Mouse (Mus musculus) large intestine, adult 2 months (tissue): Measurements from ENCODE around the gene Slc25a54. TPM values are rescaled to one million over a fixed set of nuclear protein-coding genes. Genes with fewer than 3 reads are reported as not detected.

Experiments
- DNase-seq: peaks from one replicate; pipeline ENCODE4 v3.0.0-alpha.2; 2012; ENCODE audit warnings: low read depth, low spot score
- WGBS: fragments of 180-500 bp; shearing (Covaris S2); methylation state at CpG from one replicate; pipeline ENCODE4 v1.1.7; 2018; 5-methylcytosine and 5-hydroxymethylcytosine counted together
- polyA plus RNA-seq: library from polyadenylated mRNA; depleted of rRNA; stranded (reverse); fragments of >200 nt; gene quantifications from 2 replicates; pipeline ENCODE4 v1.2.3, GENCODE M21; 2012; rRNA removed

Slc25a54 gene
- not detected in 2 replicates for polyA plus RNA-seq

GRCm38 (mm10) chr3:109080169-109080568 lies at the start of gene Slc25a54:
Gene Slc25a54 (plus strand): TSS chr3:109080469.
- WGBS: 94% methylated on average over 17 of the region's 17 CpGs

DNA sequence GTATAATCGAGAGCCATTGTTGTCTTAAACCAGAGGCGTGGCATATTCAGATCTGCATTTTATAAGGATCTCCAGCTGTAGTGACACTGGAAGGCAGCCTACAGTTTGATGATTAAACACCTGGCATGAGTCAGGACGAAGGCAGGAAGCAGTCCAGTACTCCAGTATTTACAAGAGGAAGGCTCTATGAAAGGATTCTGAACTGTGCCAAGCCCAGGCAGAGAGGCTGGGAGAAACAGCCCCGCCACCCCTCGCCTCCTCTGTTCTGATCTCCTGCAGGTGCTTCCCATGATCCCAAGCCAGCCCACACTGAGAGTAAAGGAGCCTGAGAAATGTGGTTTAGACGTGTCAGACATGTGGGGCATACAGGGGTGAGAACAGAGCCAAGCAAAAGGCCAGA lies 49.5 kb upstream of the Slc25a54 start:
- peak; percentile 87 for DNase-seq

More at GRCm38 (mm10) chr3:109080169-109080568, at the start of gene Slc25a54:
- no peak for DNase-seq

DNA sequence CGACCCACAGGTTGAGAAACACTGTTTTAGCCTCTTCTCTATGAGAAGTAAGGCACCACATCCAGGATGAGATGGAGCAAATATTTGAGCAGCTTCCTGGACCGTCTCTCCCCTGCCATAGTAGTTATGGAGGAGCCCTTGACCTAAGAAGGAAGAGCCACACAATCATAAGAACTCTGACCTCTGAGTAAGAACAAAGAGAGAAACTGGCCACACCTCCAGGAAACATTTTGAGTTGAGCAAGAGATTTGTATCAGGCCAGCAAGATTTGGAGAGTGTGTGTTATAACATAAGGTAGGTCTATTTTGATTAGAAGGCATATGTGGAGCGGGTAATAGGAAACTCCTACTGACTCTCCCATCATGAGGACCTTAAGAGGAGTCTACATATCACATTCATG lies 48.6 kb upstream of the Slc25a54 start:
- peak; percentile 84 for DNase-seq
- 36% methylated on average over 3 of the region's 3 CpGs for WGBS

More for the DNA sequence above, 49.5 kb upstream of the Slc25a54 start:
- WGBS: 6% methylated on average over 6 of the region's 6 CpGs

DNA sequence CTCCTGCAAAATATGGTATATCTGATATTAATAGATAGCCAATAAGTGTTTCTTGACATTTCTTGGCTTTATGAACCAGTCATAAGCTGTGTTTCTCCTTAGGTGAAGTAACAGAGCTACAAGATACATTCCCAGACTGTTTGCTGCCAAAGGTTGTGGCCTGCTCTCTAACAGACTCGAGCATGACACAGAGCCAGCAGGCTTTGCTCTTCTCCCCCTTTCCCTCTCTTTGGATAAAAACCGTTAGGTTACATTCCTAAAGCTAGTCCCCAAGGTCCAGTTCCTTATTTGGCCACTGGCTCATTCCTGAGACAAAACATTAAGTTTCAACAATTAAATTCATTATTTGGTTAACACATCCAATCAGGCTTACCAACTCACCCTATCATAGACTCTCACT lies 48.0 kb upstream of the Slc25a54 start:
- no peak for DNase-seq
- 52% methylated on average over 2 of the region's 2 CpGs for WGBS

GRCm38 (mm10) chr3:109034411-109034810 lies 45.9 kb upstream of the Slc25a54 start:
- no peak for DNase-seq
- WGBS: 43% methylated on average over 1 of the region's 1 CpGs

- DNase-seq: no peak
- 82% methylated on average over 4 of the region's 4 CpGs for WGBS
Measured at GRCm38 (mm10) chr3:109040908-109041307, 39.4 kb upstream of the Slc25a54 start.

DNA sequence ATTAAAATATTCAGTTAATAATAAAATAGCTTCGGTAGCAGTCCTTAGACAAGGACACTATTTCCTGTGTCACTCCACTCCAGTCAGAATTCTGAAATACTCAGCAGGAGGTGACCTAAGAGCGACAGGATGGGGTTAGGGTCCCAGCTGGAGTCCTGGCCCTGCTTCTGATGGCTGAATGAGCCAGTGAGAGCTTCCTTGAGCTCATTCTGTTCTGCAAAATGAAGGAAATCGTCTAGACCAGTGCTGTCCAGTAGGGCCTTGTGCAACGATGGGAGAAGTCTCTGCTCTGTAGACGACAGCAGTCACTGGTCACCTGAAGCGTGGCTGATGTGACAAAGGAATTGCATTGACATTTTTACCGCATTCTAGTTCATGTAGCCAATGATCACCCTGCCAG lies 36.9 kb upstream of the Slc25a54 start:
- DNase-seq: no peak
- 81% methylated on average over 7 of the region's 7 CpGs for WGBS

DNA sequence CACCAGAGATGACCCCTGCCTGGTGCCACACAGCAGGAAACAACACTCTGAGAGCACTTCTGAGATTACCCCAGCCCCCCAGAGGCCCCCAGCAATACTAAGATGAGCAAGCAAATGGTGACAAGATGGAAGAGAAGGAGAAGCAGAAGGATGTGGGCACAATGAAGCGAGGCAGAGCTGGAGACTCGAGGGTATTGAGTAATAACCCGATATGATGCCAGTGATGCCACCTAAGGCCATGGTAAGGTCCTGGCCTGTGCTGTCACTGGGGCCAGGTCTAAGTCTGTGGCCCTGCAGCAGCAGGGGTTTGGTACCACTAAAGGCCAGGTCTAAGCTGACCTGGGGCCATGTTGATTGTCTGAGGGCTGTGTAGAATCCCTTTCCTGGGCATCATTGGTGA lies 33.8 kb upstream of the Slc25a54 start:
- DNase-seq: no peak

DNA sequence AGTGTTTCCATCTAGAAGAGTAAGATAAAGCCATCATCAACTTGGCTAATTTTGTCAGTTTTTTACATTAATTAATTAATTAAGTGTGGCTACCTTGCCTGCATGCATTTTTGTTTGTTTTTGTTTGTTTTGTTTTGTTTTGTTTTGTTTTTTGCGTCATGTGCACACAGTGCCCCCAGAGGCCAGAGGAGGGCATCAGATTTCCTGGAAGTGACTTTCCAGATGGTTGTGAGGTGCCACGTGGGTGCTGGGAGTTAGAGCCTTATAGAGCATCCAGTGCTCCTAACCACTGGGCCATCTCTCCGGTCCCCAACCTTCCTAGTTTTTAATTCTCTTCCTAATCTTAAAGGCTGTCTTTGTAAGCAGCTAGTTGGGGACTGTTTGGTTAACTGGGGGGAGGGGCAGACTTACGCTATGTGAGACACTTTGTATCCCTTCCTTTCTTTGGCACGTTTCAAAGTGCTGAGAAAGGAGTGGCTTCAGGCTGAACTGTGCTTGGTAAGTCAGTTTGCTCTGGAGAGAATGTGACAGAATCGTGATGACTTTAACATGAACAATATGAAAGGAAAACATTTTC lies 32.5 kb upstream of the Slc25a54 start:
- WGBS: 26% methylated on average over 6 of the region's 6 CpGs
- DNase-seq: no peak

More for the DNA sequence above, 33.8 kb upstream of the Slc25a54 start:
- WGBS: 92% methylated on average over 3 of the region's 3 CpGs

- DNase-seq: no peak
- WGBS: 11% methylated on average over 11 of the region's 11 CpGs
Measured at GRCm38 (mm10) chr3:109051056-109051945, 29.0 kb upstream of the Slc25a54 start.

GRCm38 (mm10) chr3:109051946-109052331 lies 28.3 kb upstream of the Slc25a54 start:
- WGBS: 56% methylated on average over 6 of the region's 6 CpGs
- DNase-seq: no peak

GRCm38 (mm10) chr3:109059903-109060302 lies 20.4 kb upstream of the Slc25a54 start:
- no peak for DNase-seq
- 45% methylated on average over 8 of the region's 8 CpGs for WGBS

- DNase-seq: no peak
- WGBS: 74% methylated on average over 7 of the region's 7 CpGs
Measured at GRCm38 (mm10) chr3:109062391-109062790, 17.9 kb upstream of the Slc25a54 start.

- 2% methylated on average over 6 of the region's 6 CpGs for WGBS
- no peak for DNase-seq
Measured at GRCm38 (mm10) chr3:109062989-109063388, 17.3 kb upstream of the Slc25a54 start.

- DNase-seq: no peak
- whole genome bisulfite sequencing: 95% methylated on average over 2 of the region's 2 CpGs
Measured at GRCm38 (mm10) chr3:109084418-109084817, 4.1 kb downstream of the Slc25a54 start.

GRCm38 (mm10) chr3:109088460-109088859 lies 8.2 kb downstream of the Slc25a54 start:
- WGBS: 27% methylated on average over 2 of the region's 2 CpGs

DNA sequence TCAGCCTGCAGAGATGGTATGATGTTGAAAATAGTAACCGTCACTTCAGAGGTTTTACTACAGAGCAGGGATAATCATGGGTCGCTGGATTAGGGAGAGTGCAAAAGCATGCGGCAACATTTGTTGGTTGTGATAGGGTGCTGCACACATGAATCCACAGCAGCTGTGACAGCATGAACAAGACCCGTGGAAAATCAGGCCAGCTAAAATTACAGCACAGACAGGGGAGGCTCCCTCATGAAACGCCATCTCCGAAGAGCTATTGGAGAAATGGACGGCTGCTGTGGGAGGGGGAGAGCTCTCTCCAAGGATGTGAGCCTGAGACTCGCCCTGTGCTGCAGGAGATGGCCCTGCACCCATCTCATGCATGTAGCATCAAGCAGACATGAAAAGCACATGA lies 24.4 kb downstream of the Slc25a54 start:
- no peak for DNase-seq
- WGBS: 59% methylated on average over 8 of the region's 8 CpGs

More at GRCm38 (mm10) chr3:109088460-109088859, 8.2 kb downstream of the Slc25a54 start:
- DNase-seq: no peak

DNA sequence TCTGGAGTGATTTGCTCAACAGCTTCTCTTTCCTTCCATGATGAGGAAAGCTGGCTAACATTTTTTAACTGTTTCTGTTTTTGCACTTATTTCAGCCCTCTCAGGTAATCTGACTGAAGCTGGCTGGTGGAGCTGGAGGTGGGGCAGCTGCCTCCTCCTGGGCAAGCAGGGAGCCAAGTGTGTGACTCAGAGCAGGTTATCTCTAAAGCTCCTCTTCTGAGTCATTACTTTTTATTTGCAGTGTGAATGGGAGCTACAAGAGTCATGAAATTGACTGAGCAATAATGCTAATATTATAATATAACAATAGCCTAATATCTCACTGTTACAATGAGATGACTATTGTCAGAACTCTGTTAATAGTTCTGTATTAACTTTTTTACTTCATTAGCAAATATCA lies 36.9 kb downstream of the Slc25a54 start:
- DNase-seq: no peak

- WGBS: 86% methylated on average over 5 of the region's 5 CpGs
Measured at GRCm38 (mm10) chr3:109119562-109119961, 39.3 kb downstream of the Slc25a54 start.

DNA sequence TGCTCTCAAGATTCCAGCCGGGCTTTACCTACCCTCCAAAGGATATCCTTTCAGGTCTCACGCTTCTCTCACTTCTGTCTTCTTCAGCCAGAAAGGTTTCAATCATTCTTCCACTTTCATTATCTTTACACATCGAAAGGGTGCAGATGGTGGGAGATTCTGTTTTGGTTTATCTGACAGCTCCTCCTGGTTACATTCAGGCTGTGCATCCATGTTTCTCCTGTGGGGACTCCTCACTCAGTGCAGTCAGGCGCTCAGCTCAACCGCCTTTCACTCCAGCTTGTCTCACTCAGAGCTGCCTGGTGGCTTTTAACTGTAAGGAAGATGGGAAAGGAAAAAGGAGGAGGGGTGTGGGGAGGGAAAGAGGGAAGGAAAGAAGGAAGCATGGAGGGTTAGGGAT lies 39.7 kb downstream of the Slc25a54 start:
- WGBS: 88% methylated on average over 5 of the region's 5 CpGs
- no peak for DNase-seq

More at GRCm38 (mm10) chr3:109119562-109119961, 39.3 kb downstream of the Slc25a54 start:
- DNase-seq: no peak
